Mouse (Mus musculus) CD4-positive helper T cell, adult 2 months (primary cell): ENCODE measurements around the gene Wdr35.
A peak's percentile ranks its signal among the peaks of the same experiment; 100 is the strongest.
"Not testable (repeated sequence)": the region's sequence is repeated elsewhere in the genome, so short reads cannot be mapped to it uniquely, and the experiment has no call there.

Experiments
- DNase-seq: peaks from one replicate; pipeline ENCODE4 v3.0.0-alpha.2; 2012; ENCODE audit warnings: low read depth, missing footprints, low spot score

Wdr35 gene

GRCm38 (mm10) chr12:9007146-9007545 lies 33.5 kb downstream of the Wdr35 start:
- DNase-seq: no peak

- no peak for DNase-seq
Measured at GRCm38 (mm10) chr12:9007811-9008210, 34.1 kb downstream of the Wdr35 start.

- no peak for DNase-seq
Measured at GRCm38 (mm10) chr12:9010311-9010710, 36.6 kb downstream of the Wdr35 start.

- DNase-seq: no peak
Measured at GRCm38 (mm10) chr12:9016376-9016775, 42.7 kb downstream of the Wdr35 start.

- DNase-seq: no peak
Measured at GRCm38 (mm10) chr12:9020431-9020830, 46.7 kb downstream of the Wdr35 start.

GRCm38 (mm10) chr12:9020986-9021385 lies 47.3 kb downstream of the Wdr35 start:
- no peak for DNase-seq

- no peak for DNase-seq
Measured at GRCm38 (mm10) chr12:9023031-9023430, 49.3 kb downstream of the Wdr35 start.

- DNase-seq: no peak
Measured at GRCm38 (mm10) chr12:9024071-9024470, 50.4 kb downstream of the Wdr35 start.

- DNase-seq: no peak
Measured at GRCm38 (mm10) chr12:9024736-9025135, 51.0 kb downstream of the Wdr35 start.

- DNase-seq: no peak
Measured at GRCm38 (mm10) chr12:9026843-9027242, 53.2 kb downstream of the Wdr35 start.

GRCm38 (mm10) chr12:9028816-9029215 lies 55.1 kb downstream of the Wdr35 start:
- DNase-seq: not testable (repeated sequence)

GRCm38 (mm10) chr12:9029506-9029887 lies 55.8 kb downstream of the Wdr35 start:
- DNase-seq: no peak

GRCm38 (mm10) chr12:9029888-9030723 lies 56.4 kb downstream of the Wdr35 start, which contains the start of gene Ttc32:
Gene Ttc32, plus strand, starts transcription at chr12:9029997.
- peak; percentile 95 for DNase-seq

- no peak for DNase-seq
Measured at GRCm38 (mm10) chr12:9031166-9031565, 57.5 kb downstream of the Wdr35 start.

GRCm38 (mm10) chr12:9033140-9033539 lies 59.4 kb downstream of the Wdr35 start:
- no peak for DNase-seq

GRCm38 (mm10) chr12:9036409-9036808 lies 62.7 kb downstream of the Wdr35 start:
- no peak for DNase-seq

GRCm38 (mm10) chr12:9040177-9040576 lies 66.5 kb downstream of the Wdr35 start:
- no peak for DNase-seq

GRCm38 (mm10) chr12:9040686-9041085 lies 67.0 kb downstream of the Wdr35 start:
- DNase-seq: no peak

- DNase-seq: no peak
Measured at GRCm38 (mm10) chr12:9042316-9042715, 68.6 kb downstream of the Wdr35 start.

GRCm38 (mm10) chr12:9042759-9043158 lies 69.1 kb downstream of the Wdr35 start:
- no peak for DNase-seq

- DNase-seq: no peak
Measured at GRCm38 (mm10) chr12:9044666-9045065, 71.0 kb downstream of the Wdr35 start.

GRCm38 (mm10) chr12:9046674-9047073 lies 73.0 kb downstream of the Wdr35 start:
- DNase-seq: no peak

- DNase-seq: no peak
Measured at GRCm38 (mm10) chr12:9048090-9048489, 74.4 kb downstream of the Wdr35 start.
